Comparison of ENCODE assay signal across 8 mouse cellular contexts in genomic region chr10:12941018-12941761, GRCm38 (mm10). TPM values are rescaled to one million over a fixed set of nuclear protein-coding genes. Genes with fewer than 3 reads are reported as not detected.
A peak's percentile ranks its signal among the peaks of the same experiment; 100 is the strongest.
DNase-seq lines count a peak whose midpoint lies in the region; ATAC-seq and TF ChIP-seq lines count a peak whose summit lies in the region.

No protein-coding gene starts in this region.

- no peak for TF ChIP-seq CTCF in gastrocnemius, adult 2 months (IDR thresholded peaks at IDR 0.05)

- no peaks in the 10 kb centered on the region; the same call in 1 of the 2 replicates for H3K4me1 ChIP-seq in forebrain, embryonic 14.5 days (ENCODE audit: control insufficient read depth, insufficient read depth, low read length)
- H3K4me1 ChIP-seq in intestine, embryonic 16.5 days (ENCODE audit: control insufficient read depth, insufficient read depth, low read length): 0 out of 2 replicates have a peak, but pooled peaks cover 4% of the 10 kb centered on the region

- no peak overlapping the region for H3K27ac ChIP-seq in gastrocnemius, adult 2 months
- H3K27ac ChIP-seq in forebrain, embryonic 14.5 days (ENCODE audit: low read depth, low read length): no peak overlapping the region
- H3K27ac ChIP-seq in intestine, embryonic 16.5 days (ENCODE audit: low read length): no peak overlapping the region

- WGBS in forebrain, embryonic 14.5 days: 11% methylated on average over 63 of the region's 63 CpGs
- 10% methylated on average over 63 of the region's 63 CpGs for WGBS in intestine, embryonic 16.5 days

- DNase-seq in gastrocnemius, adult 2 months: no peak
- DNase-seq in gastrocnemius, postnatal 25 days: no peak
- DNase-seq in R1 (ENCODE audit: low read depth, low spot score): peak; percentile 61
- peak; percentile 68 for DNase-seq in forebrain, embryonic 14.5 days (ENCODE audit: low spot score)
- peak; percentile 16 for DNase-seq in liver
- DNase-seq in retina, embryonic 14.5 days (ENCODE audit: low spot score): peak; percentile 67
- DNase-seq in urinary bladder, adult 18-20 months (ENCODE audit: low spot score in 2 of 2): no peak

- peak overlapping the region; percentile 66 for H3K4me2 ChIP-seq in forebrain, embryonic 14.5 days (ENCODE audit: low read length)
- peak overlapping the region; percentile 57 for H3K4me2 ChIP-seq in intestine, embryonic 16.5 days (ENCODE audit: low read depth, low read length)

- no peaks in the 10 kb centered on the region for H3K9me3 ChIP-seq in forebrain, embryonic 14.5 days (replicated peaks; ENCODE audit: control insufficient read depth, low read length)
- no peaks in the 10 kb centered on the region for H3K9me3 ChIP-seq in intestine, embryonic 16.5 days (ENCODE audit: control insufficient read depth, low read length)

- no peaks in the 10 kb centered on the region for H3K36me3 ChIP-seq in forebrain, embryonic 14.5 days (ENCODE audit: control insufficient read depth, insufficient read depth, low read length)
- no peaks in the 10 kb centered on the region for H3K36me3 ChIP-seq in intestine, embryonic 16.5 days (ENCODE audit: control insufficient read depth, insufficient read depth, low read length)

- H3K9ac ChIP-seq in forebrain, embryonic 14.5 days (ENCODE audit: low read length): peak overlapping the region; percentile 53
- H3K9ac ChIP-seq in intestine, embryonic 16.5 days (ENCODE audit: low read depth, low read length): peak overlapping the region; percentile 51

- peak; percentile 96 for ATAC-seq in forebrain, embryonic 14.5 days
- peak; percentile 71; the same call in 1 of the 2 replicates for ATAC-seq in intestine, embryonic 16.5 days

- intact Hi-C loops in gastrocnemius, adult 2 months (cut with DNase I): no loop called here

- peaks cover 12% of the 10 kb centered on the region for H3K27me3 ChIP-seq in forebrain, embryonic 14.5 days (replicated peaks; ENCODE audit: control insufficient read depth, insufficient read depth, low read length)
- H3K27me3 ChIP-seq in intestine, embryonic 16.5 days (replicated peaks; ENCODE audit: control insufficient read depth, insufficient read depth, low read length): peaks cover 16% of the 10 kb centered on the region

- H3K4me3 ChIP-seq in gastrocnemius, adult 2 months: peak overlapping the region; percentile 51
- H3K4me3 ChIP-seq in forebrain, embryonic 14.5 days (ENCODE audit: low read depth, low read length): peak overlapping the region; percentile 40
- H3K4me3 ChIP-seq in intestine, embryonic 16.5 days (ENCODE audit: low read length): peak overlapping the region; percentile 46

RNA-seq across cellular contexts. Expression of gene Stx11, which starts 22.9 kb away (rescaled TPM):
- total RNA-seq in gastrocnemius, adult 2 months (2021): under 1 TPM; 0.20 to 0.46 TPM
- total RNA-seq in gastrocnemius, postnatal 25 days (2021): under 1 TPM; 0.24 to 0.28 TPM
- 0.93 and 0.98 TPM in 2 replicates for polyA plus RNA-seq in forebrain, embryonic 14.5 days (2014; fragmentation: Nextera tagmentation; extraction: Ambion mirVana)
- 1.1 and 1.6 TPM in 2 replicates for polyA plus RNA-seq in intestine, embryonic 16.5 days (2015; fragmentation: Nextera tagmentation; extraction: Ambion mirVana)

Comparison
In these comparisons a context has a peak if more than half of its experiments do, and no peak if none do; other contexts are left out.
1. DNase-seq: peak in R1 (single experiment), forebrain, embryonic 14.5 days (single experiment), liver (single experiment) and retina, embryonic 14.5 days (single experiment); none in gastrocnemius, adult 2 months (single experiment), gastrocnemius, postnatal 25 days (single experiment) and urinary bladder, adult 18-20 months (0 of 2).
2. Peak in every context shown above with its lines, with median percentiles within 50 percentile points of each other: H3K4me3 ChIP-seq.